Mouse (Mus musculus): Measurements from ENCODE around the gene Mylk2.

Gene Mylk2

GRCm38 (mm10) chr2:152914310-152915120, 3.4 kb downstream of the Mylk2 start:
- peak; percentile 60 for DNase-seq (ENCODE audit: low read depth, low spot score)

GRCm38 (mm10) chr2:152915453-152915852, 4.3 kb downstream of the Mylk2 start:
- DNase-seq (ENCODE audit: low read depth, low spot score): no peak

- no peak for DNase-seq (ENCODE audit: low read depth, low spot score)
Measured at GRCm38 (mm10) chr2:152916111-152916510, 5.0 kb downstream of the Mylk2 start.

- DNase-seq (ENCODE audit: low read depth, low spot score): no peak
Measured at GRCm38 (mm10) chr2:152917671-152918070, 6.5 kb downstream of the Mylk2 start.

- DNase-seq (ENCODE audit: low read depth, low spot score): no peak
Measured at GRCm38 (mm10) chr2:152922376-152922775, 11.2 kb downstream of the Mylk2 start.

GRCm38 (mm10) chr2:152923621-152924020, 12.5 kb downstream of the Mylk2 start:
- DNase-seq (ENCODE audit: low read depth, low spot score): no peak

- DNase-seq (ENCODE audit: low read depth, low spot score): no peak
Measured at GRCm38 (mm10) chr2:152924128-152924527, 13.0 kb downstream of the Mylk2 start.

- no peak for DNase-seq (ENCODE audit: low read depth, low spot score)
Measured at GRCm38 (mm10) chr2:152924543-152924942, 13.4 kb downstream of the Mylk2 start.

- no peak for DNase-seq (ENCODE audit: low read depth, low spot score)
Measured at GRCm38 (mm10) chr2:152925189-152925872, 14.2 kb downstream of the Mylk2 start.

GRCm38 (mm10) chr2:152926896-152927295, 15.7 kb downstream of the Mylk2 start:
- DNase-seq (ENCODE audit: low read depth, low spot score): no peak

GRCm38 (mm10) chr2:152927371-152927770, 16.2 kb downstream of the Mylk2 start:
- DNase-seq (ENCODE audit: low read depth, low spot score): no peak

- no peak for DNase-seq (ENCODE audit: low read depth, low spot score)
Measured at GRCm38 (mm10) chr2:152928219-152928987, 17.3 kb downstream of the Mylk2 start.

GRCm38 (mm10) chr2:152928988-152929370, 17.8 kb downstream of the Mylk2 start:
- no peak for DNase-seq (ENCODE audit: low read depth, low spot score)

- no peak for DNase-seq (ENCODE audit: low read depth, low spot score)
Measured at GRCm38 (mm10) chr2:152930276-152930675, 19.1 kb downstream of the Mylk2 start.

GRCm38 (mm10) chr2:152931456-152932160, 20.5 kb downstream of the Mylk2 start:
- no peak for DNase-seq (ENCODE audit: low read depth, low spot score)

- DNase-seq (ENCODE audit: low read depth, low spot score): no peak
Measured at GRCm38 (mm10) chr2:152933048-152933447, 21.9 kb downstream of the Mylk2 start, which contains the start of gene Foxs1. TSS of gene Foxs1 (minus strand) at chr2:152933208.

- DNase-seq (ENCODE audit: low read depth, low spot score): peak; percentile 27
Measured at GRCm38 (mm10) chr2:152933614-152934013, 22.5 kb downstream of the Mylk2 start.

GRCm38 (mm10) chr2:152939846-152940245, 28.7 kb downstream of the Mylk2 start:
- DNase-seq (ENCODE audit: low read depth, low spot score): no peak

GRCm38 (mm10) chr2:152941106-152941505, 30.0 kb downstream of the Mylk2 start:
- no peak for DNase-seq (ENCODE audit: low read depth, low spot score)

GRCm38 (mm10) chr2:152941776-152942175, 30.6 kb downstream of the Mylk2 start:
- DNase-seq (ENCODE audit: low read depth, low spot score): no peak

- DNase-seq (ENCODE audit: low read depth, low spot score): no peak
Measured at GRCm38 (mm10) chr2:152942898-152943515, 31.9 kb downstream of the Mylk2 start.
